Mouse (Mus musculus): ENCODE measurements at regions not wholly inside any gene's neighbourhood (a gene's known extent, or its start where the extent isn't known, plus 50 kb on each side); places are given as distances from the start of the nearest gene placed in this dataset.

DNA sequence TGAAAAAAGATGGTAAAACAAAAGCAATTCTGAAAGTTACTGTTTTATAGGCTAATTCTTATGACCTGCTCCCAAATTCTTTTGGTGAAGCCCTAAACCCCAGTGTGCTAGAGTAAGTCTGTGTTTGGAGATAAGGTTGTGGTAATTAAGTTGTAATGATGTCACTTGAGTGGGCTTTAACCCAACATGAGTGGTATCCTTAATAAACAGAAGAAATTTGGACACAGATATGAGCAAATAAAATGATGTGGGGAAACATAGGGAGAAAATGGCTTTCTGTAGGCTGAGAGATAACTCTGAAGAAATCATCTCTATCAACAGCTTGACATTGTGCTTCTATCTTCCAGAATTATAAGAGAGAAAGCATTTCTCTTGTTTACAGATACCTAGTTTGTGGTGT lies 117.1 kb upstream of the Acsl4 start:
- H3K27ac ChIP-seq = no peak overlapping the region
- ATAC-seq (ENCODE audit: low read depth) (peak; percentile 29; the same call in 1 of the 2 replicates), DNase-seq (no peak)
- H3K9me3 ChIP-seq (replicated peaks) = no peaks in the 10 kb centered on the region
- no peak overlapping the region for H3K4me3 ChIP-seq (replicated peaks)
- H3K9ac ChIP-seq = no peak overlapping the region
- H3K36me3 ChIP-seq = no peaks in the 10 kb centered on the region
- H3K27me3 ChIP-seq = no peaks in the 10 kb centered on the region
- no peaks in the 10 kb centered on the region for H3K4me1 ChIP-seq (replicated peaks)
- no peak overlapping the region for H3K4me2 ChIP-seq

DNA sequence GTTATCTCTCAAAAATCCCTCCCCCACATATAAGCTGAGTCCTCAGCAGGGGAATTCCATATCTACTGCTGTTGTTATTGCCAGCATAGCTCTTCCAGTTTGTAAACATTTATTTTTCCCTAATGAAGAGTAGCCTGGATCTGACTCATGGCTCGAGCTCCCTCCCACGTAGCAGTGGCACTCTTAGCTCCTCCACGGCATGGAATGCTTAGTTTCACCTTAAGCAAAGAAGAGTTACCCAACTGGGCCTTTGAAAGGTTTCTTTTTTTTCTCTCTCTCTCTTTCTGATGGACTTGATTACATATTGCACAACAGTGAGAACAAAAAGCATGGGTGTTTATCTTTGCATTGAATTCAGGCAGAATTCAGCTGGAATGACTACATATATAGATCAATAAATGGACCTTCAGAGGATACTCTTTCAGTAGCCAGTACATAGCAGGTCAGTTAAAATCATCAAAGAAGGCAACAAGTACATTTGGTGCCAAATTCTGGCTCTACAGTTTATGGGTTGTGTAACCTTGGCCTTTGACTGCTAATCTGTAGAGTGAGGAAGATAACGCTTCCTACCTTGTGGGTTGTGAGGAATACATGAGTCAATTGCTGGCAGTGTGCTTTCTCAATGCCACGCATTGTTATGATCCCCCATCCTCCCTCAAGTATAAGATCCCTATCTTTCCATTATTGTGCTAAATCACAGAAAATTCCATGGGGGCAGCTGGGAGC lies 126.2 kb upstream of the Acsl4 start:
- 62% methylated on average over 5 of the region's 5 CpGs for WGBS (ENCODE audit: insufficient replicate concordance)
- Histone ChIP-seq H3K36me3 (no peaks in the 10 kb centered on the region), H3K4me2 (no peak overlapping the region), H3K9ac (no peak overlapping the region), H3K9me3 (replicated peaks) (no peaks in the 10 kb centered on the region), H3K4me3 (replicated peaks) (no peak overlapping the region), H3K27ac (no peak overlapping the region), H3K4me1 (replicated peaks) (no peaks in the 10 kb centered on the region), H3K27me3 (no peaks in the 10 kb centered on the region)
- no peak for DNase-seq
- ATAC-seq (ENCODE audit: low read depth) = peak; percentile 34; the same call in 1 of the 2 replicates

DNA sequence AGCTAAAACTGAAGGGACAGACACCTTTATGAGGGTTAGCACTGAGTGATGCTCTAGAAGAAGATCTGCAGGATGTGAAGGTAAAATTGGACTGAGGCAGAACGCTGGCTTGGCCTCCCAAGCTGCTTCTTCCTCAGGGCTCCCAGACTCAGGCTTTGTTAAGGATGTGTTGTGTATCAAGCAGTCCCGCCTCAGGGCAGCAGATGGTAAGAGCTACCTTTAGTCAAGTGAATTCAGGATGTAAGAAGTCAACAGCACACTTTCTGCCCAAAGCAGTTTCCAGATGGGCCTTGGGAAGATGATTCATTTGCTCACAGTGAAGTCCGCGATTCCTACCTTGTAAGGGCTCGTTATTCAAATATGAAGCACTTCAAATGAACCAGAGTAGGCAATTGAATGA lies 126.9 kb upstream of the Acsl4 start:
- Histone ChIP-seq H3K9ac (no peak overlapping the region), H3K4me3 (replicated peaks) (no peak overlapping the region), H3K9me3 (replicated peaks) (no peaks in the 10 kb centered on the region), H3K4me1 (replicated peaks) (no peaks in the 10 kb centered on the region), H3K4me2 (no peak overlapping the region), H3K27me3 (no peaks in the 10 kb centered on the region), H3K27ac (no peak overlapping the region), H3K36me3 (no peaks in the 10 kb centered on the region)
- no peak for ATAC-seq (ENCODE audit: low read depth)
- 67% methylated on average over 5 of the region's 5 CpGs for WGBS (ENCODE audit: insufficient replicate concordance)
- no peak for DNase-seq

DNA sequence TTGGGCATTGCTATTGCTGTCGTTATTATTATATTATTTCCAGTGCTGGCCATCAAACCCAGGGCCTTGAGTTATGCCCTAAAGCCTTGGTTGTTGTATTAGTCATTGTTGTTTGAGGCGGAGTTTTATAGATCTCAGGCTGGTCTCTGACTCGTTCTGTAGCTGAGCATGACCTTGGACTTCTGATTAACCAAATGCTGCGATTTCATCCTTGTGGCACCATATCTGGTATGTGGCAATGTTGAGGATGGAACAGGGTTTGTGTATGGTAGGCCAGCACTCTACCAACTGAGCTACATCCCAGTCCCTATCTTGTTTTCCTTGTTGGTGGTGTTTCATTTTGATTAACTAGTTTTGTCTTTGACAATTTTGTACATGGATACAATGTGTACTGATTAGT lies 130.7 kb upstream of the Acsl4 start:
- Histone ChIP-seq H3K27me3 (no peaks in the 10 kb centered on the region), H3K4me2 (no peak overlapping the region), H3K27ac (no peak overlapping the region), H3K9ac (no peak overlapping the region), H3K9me3 (replicated peaks) (no peaks in the 10 kb centered on the region), H3K4me3 (replicated peaks) (no peak overlapping the region), H3K4me1 (replicated peaks) (no peaks in the 10 kb centered on the region), H3K36me3 (no peaks in the 10 kb centered on the region)
- ATAC-seq (ENCODE audit: low read depth) (no peak), DNase-seq (no peak)
- 71% methylated on average over 4 of the region's 4 CpGs for WGBS (ENCODE audit: insufficient replicate concordance)

DNA sequence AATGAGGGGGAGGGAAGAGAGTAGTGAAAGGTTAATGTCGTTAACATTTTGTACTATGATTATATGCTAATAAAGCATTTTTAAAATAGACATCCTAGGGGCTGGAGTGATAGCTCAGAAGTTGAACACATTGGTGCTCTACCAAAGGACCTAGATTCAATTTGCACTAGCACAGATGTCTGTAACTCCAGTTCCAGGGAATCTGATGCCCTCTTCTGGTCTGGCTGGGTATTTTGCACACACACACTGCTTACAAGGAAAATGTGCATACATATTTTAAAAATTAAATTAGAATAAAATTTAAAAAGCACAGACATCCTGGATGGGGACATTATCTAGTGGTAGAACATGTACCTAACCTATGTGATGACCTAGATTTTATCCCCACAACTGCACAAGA lies 136.6 kb upstream of the Acsl4 start:
- ATAC-seq (ENCODE audit: low read depth) (no peak), DNase-seq (no peak)
- Histone ChIP-seq H3K27ac (no peak overlapping the region), H3K9ac (no peak overlapping the region), H3K36me3 (no peaks in the 10 kb centered on the region), H3K4me2 (no peak overlapping the region), H3K9me3 (replicated peaks) (no peaks in the 10 kb centered on the region), H3K4me3 (replicated peaks) (no peak overlapping the region), H3K27me3 (no peaks in the 10 kb centered on the region), H3K4me1 (replicated peaks) (no peaks in the 10 kb centered on the region)
- 13% methylated on average over 1 of the region's 1 CpGs for WGBS (ENCODE audit: insufficient replicate concordance)

DNA sequence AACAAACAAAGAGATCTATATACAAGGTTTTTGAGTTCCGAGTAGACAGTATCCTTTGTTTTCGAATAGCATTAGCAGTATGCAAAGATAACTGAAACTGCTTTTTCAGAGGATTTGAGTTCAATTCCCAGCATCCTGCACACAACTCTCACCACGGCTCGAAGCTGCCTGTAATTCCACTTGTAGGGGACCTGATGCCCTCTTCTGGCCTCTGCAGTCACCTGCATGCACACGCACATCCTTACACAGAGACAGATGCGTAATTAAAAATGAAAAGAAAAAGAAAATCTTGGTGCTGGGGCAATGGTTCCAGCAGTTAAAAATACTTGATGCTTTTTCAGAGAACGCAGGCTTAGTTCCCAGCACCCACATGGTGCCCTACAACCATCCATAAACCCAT lies 139.6 kb upstream of the Acsl4 start:
- H3K9me3 ChIP-seq (replicated peaks) = no peaks in the 10 kb centered on the region
- ATAC-seq (ENCODE audit: low read depth) = no peak
- no peak overlapping the region for H3K9ac ChIP-seq
- no peak overlapping the region for H3K27ac ChIP-seq
- H3K4me2 ChIP-seq = no peak overlapping the region
- no peaks in the 10 kb centered on the region for H3K36me3 ChIP-seq
- 51% methylated on average over 7 of the region's 7 CpGs for WGBS (ENCODE audit: insufficient replicate concordance)
- no peaks in the 10 kb centered on the region for H3K4me1 ChIP-seq (replicated peaks)
- H3K4me3 ChIP-seq (replicated peaks) = no peak overlapping the region
- no peaks in the 10 kb centered on the region for H3K27me3 ChIP-seq
- DNase-seq = no peak

DNA sequence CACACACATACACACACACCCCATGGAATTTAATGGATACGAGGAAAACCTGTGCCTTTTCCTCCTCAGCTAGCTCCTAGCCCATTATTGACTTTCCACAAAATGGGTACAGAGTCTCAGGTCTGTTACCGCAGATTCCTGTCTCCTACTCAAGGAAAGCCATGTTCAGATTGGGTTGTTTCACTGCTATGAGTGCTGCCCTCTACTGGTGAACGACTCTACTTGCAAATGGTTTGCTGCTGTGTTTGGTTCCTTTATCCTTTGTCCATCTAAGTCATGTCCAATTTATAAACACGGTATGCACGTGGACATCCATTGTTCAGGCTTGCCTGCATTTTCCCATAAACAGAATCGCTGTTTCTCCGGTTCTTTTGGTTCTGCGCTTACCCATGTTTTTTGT lies 144.4 kb upstream of the Acsl4 start:
- no peaks in the 10 kb centered on the region for H3K27me3 ChIP-seq
- no peaks in the 10 kb centered on the region for H3K9me3 ChIP-seq (replicated peaks)
- WGBS (ENCODE audit: insufficient replicate concordance) = 25% methylated on average over 8 of the region's 8 CpGs
- no peak overlapping the region for H3K27ac ChIP-seq
- DNase-seq = peak; percentile 9
- no peak overlapping the region for H3K4me3 ChIP-seq (replicated peaks)
- peaks cover 9% of the 10 kb centered on the region; the same call in 1 of the 2 replicates for H3K4me1 ChIP-seq (replicated peaks)
- no peak overlapping the region for H3K4me2 ChIP-seq
- H3K36me3 ChIP-seq = no peaks in the 10 kb centered on the region
- ATAC-seq (ENCODE audit: low read depth) = no peak
- H3K9ac ChIP-seq = no peak overlapping the region

DNA sequence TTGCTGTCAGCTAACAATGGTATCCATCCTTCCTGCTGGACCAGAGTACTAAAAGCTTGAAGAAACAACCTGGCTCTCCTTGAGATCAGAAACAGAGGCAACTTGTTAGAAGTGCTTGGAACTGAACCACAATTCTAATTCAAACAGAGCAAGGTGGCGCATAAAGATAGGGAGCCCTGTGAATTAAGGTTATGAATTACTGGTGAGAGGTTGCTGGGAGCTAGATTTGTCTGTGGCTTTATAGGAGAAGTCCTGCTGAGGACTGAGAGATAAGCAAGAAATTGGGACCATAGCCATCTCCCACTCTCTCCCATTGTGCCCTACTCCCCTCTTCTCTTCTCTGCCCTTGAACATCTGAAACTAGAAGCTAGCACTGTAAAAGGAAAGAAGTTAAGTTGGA lies 145.2 kb upstream of the Acsl4 start:
- no peak overlapping the region for H3K4me3 ChIP-seq (replicated peaks)
- no peaks in the 10 kb centered on the region for H3K27me3 ChIP-seq
- H3K36me3 ChIP-seq = no peaks in the 10 kb centered on the region
- H3K9me3 ChIP-seq (replicated peaks) = no peaks in the 10 kb centered on the region
- ATAC-seq (ENCODE audit: low read depth) (0 out of 2 replicates have a peak, but pooled peaks have one; percentile 18), DNase-seq (no peak)
- H3K4me2 ChIP-seq = no peak overlapping the region
- no peak overlapping the region for H3K9ac ChIP-seq
- WGBS (ENCODE audit: insufficient replicate concordance) = 62% methylated on average over 1 of the region's 1 CpGs
- H3K27ac ChIP-seq = no peak overlapping the region
- peaks cover 9% of the 10 kb centered on the region; the same call in 1 of the 2 replicates for H3K4me1 ChIP-seq (replicated peaks)

DNA sequence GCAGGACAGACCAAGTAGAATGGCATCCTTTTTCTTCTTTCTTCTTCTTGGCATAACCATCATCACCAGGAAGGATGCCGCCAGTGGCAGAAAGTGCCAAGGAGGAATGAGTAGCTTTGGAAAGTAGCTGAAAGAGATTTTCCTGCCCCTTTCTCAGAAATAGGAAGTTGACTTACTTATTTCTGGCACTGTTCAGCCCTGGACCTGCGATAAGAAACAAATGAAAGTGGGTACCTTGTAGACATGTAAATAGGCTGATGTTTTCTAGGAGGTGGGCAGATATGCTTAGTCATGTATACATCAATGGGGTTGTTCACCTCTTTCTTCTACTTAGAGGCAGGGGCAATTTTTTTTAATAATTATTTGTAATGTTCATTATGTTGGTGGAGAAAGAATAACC lies 145.3 kb upstream of the Tmem164 start:
- no peaks in the 10 kb centered on the region for H3K27me3 ChIP-seq
- 33% methylated on average over 2 of the region's 2 CpGs for WGBS (ENCODE audit: insufficient replicate concordance)
- DNase-seq (no peak), ATAC-seq (ENCODE audit: low read depth) (no peak)
- H3K36me3 ChIP-seq = no peaks in the 10 kb centered on the region
- no peak overlapping the region for H3K4me2 ChIP-seq
- H3K9me3 ChIP-seq (replicated peaks) = no peaks in the 10 kb centered on the region
- peaks cover 9% of the 10 kb centered on the region; the same call in 1 of the 2 replicates for H3K4me1 ChIP-seq (replicated peaks)
- no peak overlapping the region for H3K4me3 ChIP-seq (replicated peaks)
- H3K9ac ChIP-seq = no peak overlapping the region
- H3K27ac ChIP-seq = no peak overlapping the region

DNA sequence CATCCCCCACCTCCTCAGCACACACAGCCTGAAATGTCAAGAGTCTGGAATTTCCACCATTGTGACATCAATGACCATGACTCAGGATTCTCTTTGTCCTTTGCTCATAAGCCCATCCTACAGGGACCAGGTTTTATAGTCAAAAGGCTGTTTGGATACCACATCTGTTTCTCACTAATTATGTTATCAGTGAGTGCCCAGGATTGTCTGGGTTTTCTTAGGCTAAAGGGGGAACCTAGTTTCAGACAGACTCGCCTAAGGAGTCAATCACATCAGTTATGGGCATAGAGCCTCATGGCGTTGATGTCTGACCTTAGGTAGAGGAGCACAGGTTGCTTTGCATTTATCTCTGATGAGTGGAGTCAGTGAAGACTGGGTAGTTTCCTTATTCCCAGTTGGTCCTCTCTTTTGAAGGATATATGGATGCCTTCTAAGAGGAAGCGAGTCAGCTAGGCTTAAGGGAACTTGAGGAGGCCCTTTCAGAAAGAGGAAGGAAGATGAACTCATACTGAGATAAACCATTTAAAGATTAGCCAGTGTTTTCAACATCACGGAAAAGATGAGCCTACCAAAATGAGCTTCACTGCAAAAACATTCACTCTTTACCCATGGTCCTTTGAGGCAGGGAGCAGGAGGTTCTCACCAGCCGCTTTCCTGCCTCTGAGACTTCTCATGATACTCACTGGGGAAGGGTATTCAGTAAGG lies 143.8 kb upstream of the Tmem164 start:
- DNase-seq = no peak
- 33% methylated on average over 5 of the region's 5 CpGs for WGBS (ENCODE audit: insufficient replicate concordance)
- Histone ChIP-seq H3K9ac (no peak overlapping the region), H3K4me1 (replicated peaks) (peaks cover 9% of the 10 kb centered on the region; the same call in 1 of the 2 replicates), H3K27me3 (no peaks in the 10 kb centered on the region), H3K9me3 (replicated peaks) (no peaks in the 10 kb centered on the region), H3K27ac (no peak overlapping the region), H3K4me2 (no peak overlapping the region), H3K4me3 (replicated peaks) (no peak overlapping the region), H3K36me3 (no peaks in the 10 kb centered on the region)
- no peak for ATAC-seq (ENCODE audit: low read depth)

DNA sequence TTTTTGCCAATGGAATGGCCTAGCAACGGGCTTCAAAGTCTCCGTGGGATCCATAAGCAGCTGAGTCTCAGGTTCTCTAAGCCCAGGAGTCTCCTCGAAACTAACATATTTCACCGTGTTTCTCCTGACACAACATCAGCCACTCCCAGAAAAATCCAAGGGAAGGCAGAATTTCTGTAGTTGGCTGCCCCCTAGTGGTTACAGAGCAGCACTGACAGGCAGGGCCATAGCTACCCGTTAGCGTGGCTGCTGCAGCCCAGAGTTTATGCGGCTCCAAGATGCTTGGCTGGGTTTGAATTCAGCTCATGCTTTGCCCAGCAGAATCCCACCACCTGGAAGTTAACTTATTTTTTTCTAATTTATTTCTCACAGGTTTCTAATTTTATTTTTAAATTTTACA lies 140.9 kb upstream of the Tmem164 start:
- no peak overlapping the region for H3K9ac ChIP-seq
- H3K27me3 ChIP-seq = no peaks in the 10 kb centered on the region
- 7% methylated on average over 7 of the region's 7 CpGs for WGBS (ENCODE audit: insufficient replicate concordance)
- H3K36me3 ChIP-seq = no peaks in the 10 kb centered on the region
- DNase-seq (peak; percentile 18), ATAC-seq (ENCODE audit: low read depth) (no peak)
- no peaks in the 10 kb centered on the region for H3K9me3 ChIP-seq (replicated peaks)
- H3K27ac ChIP-seq = no peak overlapping the region
- peaks cover 7% of the 10 kb centered on the region; the same call in 1 of the 2 replicates for H3K4me1 ChIP-seq (replicated peaks)
- no peak overlapping the region for H3K4me3 ChIP-seq (replicated peaks)
- no peak overlapping the region for H3K4me2 ChIP-seq

DNA sequence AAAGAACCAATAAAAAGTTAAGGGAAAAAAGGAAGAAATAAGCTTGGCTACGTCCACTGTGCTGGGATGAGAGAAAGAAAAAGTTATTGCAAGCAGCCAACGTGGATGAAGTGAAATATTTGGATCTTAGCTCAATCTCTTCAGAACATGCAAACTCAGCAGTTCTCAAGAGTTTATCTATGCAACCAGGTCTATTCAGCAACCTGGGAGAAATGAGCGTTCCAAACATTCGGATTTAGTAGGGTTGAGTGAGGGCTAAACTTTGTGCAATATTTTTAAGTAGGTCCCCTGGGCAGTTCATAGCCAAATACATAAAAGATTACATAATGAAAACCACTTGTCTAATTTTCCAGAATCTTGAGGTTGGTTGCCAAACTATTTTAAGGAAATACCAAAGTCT lies 129.0 kb upstream of the Tmem164 start:
- Histone ChIP-seq H3K4me2 (no peak overlapping the region), H3K4me3 (replicated peaks) (no peak overlapping the region), H3K27me3 (no peaks in the 10 kb centered on the region), H3K36me3 (no peaks in the 10 kb centered on the region), H3K4me1 (replicated peaks) (no peaks in the 10 kb centered on the region), H3K9me3 (replicated peaks) (no peaks in the 10 kb centered on the region), H3K27ac (no peak overlapping the region), H3K9ac (no peak overlapping the region)
- no peak for DNase-seq
- WGBS (ENCODE audit: insufficient replicate concordance) = 64% methylated on average over 4 of the region's 4 CpGs
- ATAC-seq (ENCODE audit: low read depth) = no peak
